ENCODE assay signal across 26 mouse cellular contexts in the genomic region with DNA sequence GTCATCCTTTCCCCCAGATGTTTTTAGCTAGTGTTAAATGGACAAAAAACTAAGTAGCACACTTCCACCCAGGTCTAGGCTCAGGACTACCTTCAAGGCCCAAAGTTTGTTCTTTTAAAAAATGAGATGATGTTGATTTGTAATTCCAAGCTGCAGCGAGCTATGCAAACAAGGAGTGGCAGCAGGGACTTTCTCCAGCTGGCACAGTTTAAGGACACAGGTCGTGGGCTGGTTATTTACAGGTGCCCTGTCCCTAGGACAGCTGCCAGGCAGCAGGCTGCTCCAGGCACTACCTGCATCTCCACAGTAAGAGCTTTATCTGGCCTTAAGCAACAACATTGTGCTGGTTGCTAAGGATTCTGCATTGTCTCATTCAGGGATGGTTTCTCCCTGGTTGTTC. TPM values are rescaled to one million over a fixed set of nuclear protein-coding genes. Genes with fewer than 3 reads are reported as not detected.
"Had no signal": no experiment of that assay in that cellular context is flagged by ENCODE, and none has a peak within 500 bp of the region (broad histone marks: within the 10 kb centered on the region; RNA-seq: fewer than 3 reads in every experiment).

No protein-coding gene starts in this region.

- DNase-seq: gastrocnemius, adult 2 months; gastrocnemius, postnatal 10 days; gastrocnemius, postnatal 25 days; heart, postnatal 10 days; heart, postnatal 4 days; kidney, adult 18-20 months; kidney, adult 8-10 months; kidney, postnatal 14 days; kidney, postnatal 36 days; layer of hippocampus, adult 9-11 months; layer of hippocampus, postnatal 36 days; left cerebral cortex, postnatal 4 days had no signal

- H3K4me1 ChIP-seq: hindbrain, embryonic 10.5 days; hindbrain, embryonic 12.5 days; intestine, embryonic 15.5 days; limb, embryonic 13.5 days; limb, embryonic 15.5 days had no signal

- H3K27ac ChIP-seq: gastrocnemius, adult 2 months; heart, embryonic 10.5 days; hindbrain, embryonic 10.5 days; hindbrain, embryonic 12.5 days; hindbrain, embryonic 14.5 days; intestine, embryonic 15.5 days; kidney, postnatal 0 days; limb, embryonic 13.5 days; limb, embryonic 15.5 days had no signal

- H3K9ac ChIP-seq: heart, embryonic 12.5 days; hindbrain, embryonic 12.5 days; hindbrain, embryonic 14.5 days; intestine, embryonic 15.5 days; limb, embryonic 13.5 days; limb, embryonic 15.5 days had no signal

- ATAC-seq: forebrain, embryonic 16.5 days; hindbrain, embryonic 16.5 days; inflammation-experienced regulatory T-cells, adult 6 months; intestine, embryonic 15.5 days; intestine, postnatal 0 days had no signal

- H3K27me3 ChIP-seq: heart, embryonic 12.5 days; hindbrain, embryonic 12.5 days; intestine, embryonic 15.5 days; limb, embryonic 13.5 days; limb, embryonic 15.5 days had no signal

- H3K4me2 ChIP-seq: heart, embryonic 12.5 days; hindbrain, embryonic 12.5 days; hindbrain, embryonic 14.5 days; intestine, embryonic 15.5 days; limb, embryonic 13.5 days; limb, embryonic 15.5 days had no signal

- H3K9me3 ChIP-seq: heart, embryonic 10.5 days; heart, embryonic 12.5 days; hindbrain, embryonic 10.5 days; hindbrain, embryonic 12.5 days; intestine, embryonic 15.5 days; limb, embryonic 13.5 days; limb, embryonic 15.5 days had no signal

- H3K4me3 ChIP-seq: gastrocnemius, adult 2 months; heart, embryonic 10.5 days; heart, embryonic 12.5 days; hindbrain, embryonic 10.5 days; hindbrain, embryonic 12.5 days; intestine, embryonic 15.5 days; limb, embryonic 13.5 days; limb, embryonic 15.5 days had no signal

RNA-seq across cellular contexts. Expression of a gene that starts 23.1 kb away (rescaled TPM):
- total RNA-seq: granulocyte monocyte progenitor cell, adult 5-6 weeks had no signal
- polyA plus RNA-seq: inflammation-experienced regulatory T-cells, adult 6 months; limb, embryonic 15.5 days had no signal
